Mouse (Mus musculus) brown adipose tissue, adult 24 weeks (tissue): ENCODE data around the gene Olfr819. TPM values are rescaled to one million over a fixed set of nuclear protein-coding genes. Genes with fewer than 3 reads are reported as not detected.
"Not testable (repeated sequence)": the region's sequence is repeated elsewhere in the genome, so short reads cannot be mapped to it uniquely, and the experiment has no call there.

Experiments
- H3K27ac ChIP-seq: fragments of 200-500 bp; replicated peaks from 2 replicates; pipeline ENCODE4 v1.5.1; 2012; ENCODE audit warnings: low read depth, mild to moderate bottlenecking, low read length
- H3K4me1 ChIP-seq: fragments of 200-500 bp; 2 replicates; pipeline ENCODE4 v1.6.1; 2012; ENCODE audit warnings: low read length, mixed read lengths; ENCODE audit not compliant: control insufficient read depth, insufficient read depth, insufficient read length
- H3K4me3 ChIP-seq: fragments of 200-500 bp; 2 replicates; pipeline ENCODE4 v1.5.1; 2012; ENCODE audit warnings: low read depth, mild to moderate bottlenecking, low read length, moderate library complexity; ENCODE audit not compliant: insufficient read depth
- polyA plus RNA-seq: library from polyadenylated mRNA; stranded (reverse); fragments of >200 nt; gene quantifications from 2 replicates; pipeline ENCODE4 v1.2.4, GENCODE M21; 2012; ENCODE audit not compliant: missing spikeins, insufficient read depth, insufficient read length

Olfr819 gene
- polyA plus RNA-seq, result not detected in 2 replicates

- H3K4me1 ChIP-seq, H3K27ac ChIP-seq, H3K4me3 ChIP-seq: not testable (repeated sequence)
These were observed at the start of gene Olfr819 for GRCm38 (mm10) chr10:129967166-129967565. TSS of gene Olfr819 (minus strand) at chr10:129967266.

GRCm38 (mm10) chr10:130012321-130012720 is 45.3 kb upstream of the Olfr819 start, which contains the start of gene Olfr820:
TSS of gene Olfr820 (plus strand) at chr10:130012621.
- no peaks in the 10 kb centered on the region for H3K4me1 ChIP-seq
- H3K4me3 ChIP-seq, result no peak within 1 kb of the TSS
- no peak within 1 kb of the TSS for H3K27ac ChIP-seq

GRCm38 (mm10) chr10:130005366-130005765 is 38.3 kb upstream of the Olfr819 start:
- not testable (repeated sequence) for H3K4me1 ChIP-seq, H3K4me3 ChIP-seq, H3K27ac ChIP-seq

- H3K27ac ChIP-seq, H3K4me1 ChIP-seq, H3K4me3 ChIP-seq: not testable (repeated sequence)
These were observed 37.0 kb upstream of the Olfr819 start for GRCm38 (mm10) chr10:130004104-130004503.

GRCm38 (mm10) chr10:129984962-129985361 is 17.9 kb upstream of the Olfr819 start, which contains the start of gene Gm10310:
TSS of gene Gm10310 (minus strand) at chr10:129985062.
- not testable (repeated sequence) for H3K4me1 ChIP-seq, H3K27ac ChIP-seq, H3K4me3 ChIP-seq

- not testable (repeated sequence) for H3K4me1 ChIP-seq, H3K4me3 ChIP-seq, H3K27ac ChIP-seq
These were observed 14.8 kb upstream of the Olfr819 start for GRCm38 (mm10) chr10:129981867-129982266.

- H3K4me3 ChIP-seq, H3K27ac ChIP-seq, H3K4me1 ChIP-seq: not testable (repeated sequence)
These were observed 9.0 kb upstream of the Olfr819 start, which contains the start of gene Olfr247 for GRCm38 (mm10) chr10:129976040-129976439. TSS of gene Olfr247 (minus strand) at chr10:129976140.

- not testable (repeated sequence) for H3K27ac ChIP-seq, H3K4me1 ChIP-seq, H3K4me3 ChIP-seq
These were observed 5.9 kb upstream of the Olfr819 start for GRCm38 (mm10) chr10:129972994-129973393.

- H3K4me3 ChIP-seq, H3K27ac ChIP-seq, H3K4me1 ChIP-seq: not testable (repeated sequence)
These were observed 834 bp downstream of the Olfr819 start for GRCm38 (mm10) chr10:129966232-129966631.

GRCm38 (mm10) chr10:129949000-129949399 is 18.1 kb downstream of the Olfr819 start, which contains the start of gene Olfr818:
TSS of gene Olfr818 (minus strand) at chr10:129949100.
- H3K4me1 ChIP-seq, result no peaks in the 10 kb centered on the region
- no peak within 1 kb of the TSS for H3K4me3 ChIP-seq
- no peak within 1 kb of the TSS for H3K27ac ChIP-seq

- Histone ChIP-seq H3K27ac (no peak within 1 kb of the TSS), H3K4me3 (no peak within 1 kb of the TSS)
These were observed 51.6 kb downstream of the Olfr819 start, which contains the start of gene Olfr816 for GRCm38 (mm10) chr10:129915497-129915896. TSS of gene Olfr816 (minus strand) at chr10:129915597.

More at GRCm38 (mm10) chr10:129915497-129915896, 51.6 kb downstream of the Olfr819 start, which contains the start of gene Olfr816:
- H3K4me1 ChIP-seq, result no peaks in the 10 kb centered on the region

Other genes starting within 250 kb of the Olfr819 start
- not detected in 2 replicates for gene Olfr805, start 237.9 kb downstream of the Olfr819 start, polyA plus RNA-seq
- not detected in 2 replicates for gene Olfr806, start 225.3 kb downstream of the Olfr819 start, polyA plus RNA-seq
- gene Olfr807, start 209.5 kb downstream of the Olfr819 start, polyA plus RNA-seq, result not detected in 2 replicates
- not detected in 2 replicates for gene Olfr808, start 201.8 kb downstream of the Olfr819 start, polyA plus RNA-seq
- gene Olfr809, start 192.6 kb downstream of the Olfr819 start, polyA plus RNA-seq, result not detected in 2 replicates
- not detected in 2 replicates for gene Olfr810, start 172.3 kb downstream of the Olfr819 start, polyA plus RNA-seq
- gene Olfr811, start 162.9 kb downstream of the Olfr819 start, polyA plus RNA-seq, result not detected in 2 replicates
- gene Olfr812, start 121.2 kb downstream of the Olfr819 start, polyA plus RNA-seq, result not detected in 2 replicates
- not detected in 2 replicates for gene Olfr813, start 111.9 kb downstream of the Olfr819 start, polyA plus RNA-seq
- not detected in 2 replicates for gene Olfr814, start 87.4 kb downstream of the Olfr819 start, polyA plus RNA-seq
- gene Olfr815, start 61.4 kb downstream of the Olfr819 start, polyA plus RNA-seq, result not detected in 2 replicates
- not detected in 2 replicates for gene Olfr816, start 51.7 kb downstream of the Olfr819 start, polyA plus RNA-seq
- gene Olfr818, start 18.2 kb downstream of the Olfr819 start, polyA plus RNA-seq, result not detected in 2 replicates
- not detected in 2 replicates for gene Olfr247, start 8.9 kb upstream of the Olfr819 start, polyA plus RNA-seq
- gene Gm10310, start 17.8 kb upstream of the Olfr819 start, polyA plus RNA-seq, result not detected in 2 replicates
- not detected in 2 replicates for gene Olfr820, start 45.4 kb upstream of the Olfr819 start, polyA plus RNA-seq
- not detected in 2 replicates for gene Olfr821, start 63.1 kb upstream of the Olfr819 start, polyA plus RNA-seq
- gene Olfr822, start 103.9 kb upstream of the Olfr819 start, polyA plus RNA-seq, result not detected in 2 replicates
- gene Olfr823, start 148.1 kb upstream of the Olfr819 start, polyA plus RNA-seq, result not detected in 2 replicates
- not detected in 2 replicates for gene Olfr824, start 162.7 kb upstream of the Olfr819 start, polyA plus RNA-seq
- not detected in 2 replicates for gene Olfr825, start 199.5 kb upstream of the Olfr819 start, polyA plus RNA-seq
- not detected in 2 replicates for gene Olfr826, start 216.9 kb upstream of the Olfr819 start, polyA plus RNA-seq
- not detected in 2 replicates for gene Olfr827, start 247.1 kb upstream of the Olfr819 start, polyA plus RNA-seq